Mouse (Mus musculus) neural tube, embryonic 14.5 days (tissue): ENCODE results near the gene Nadk2. TPM values are rescaled to one million over a fixed set of nuclear protein-coding genes. Genes with fewer than 3 reads are reported as not detected.

Source experiments
- ATAC-seq: fragments of 200-750 bp; cut with Nextera tagmentation; 2 replicates; pipeline ENCODE4 v1.8.0; 2017; ENCODE audit warnings: low read depth, mild to moderate bottlenecking, moderate TSS enrichment, moderate library complexity
- H3K27ac ChIP-seq: fragments of 300-500 bp; sonication (generic); 2 replicates; pipeline ENCODE4 v1.5.1; 2014; ENCODE audit warnings: low read depth, mild to moderate bottlenecking, control low read depth, low read length, moderate library complexity, mixed read lengths
- H3K27me3 ChIP-seq: fragments of 300-500 bp; sonication (generic); 2 replicates; pipeline ENCODE4 v1.6.1; 2014; ENCODE audit warnings: low read length; ENCODE audit not compliant: control insufficient read depth, insufficient read depth
- H3K36me3 ChIP-seq: fragments of 300-500 bp; sonication (generic); 2 replicates; pipeline ENCODE4 v1.6.1; 2014; ENCODE audit warnings: low read length, mixed read lengths; ENCODE audit not compliant: control insufficient read depth, insufficient read depth
- H3K4me1 ChIP-seq: fragments of 300-500 bp; sonication (generic); 2 replicates; pipeline ENCODE4 v1.6.1; 2014; ENCODE audit warnings: low read length; ENCODE audit not compliant: control insufficient read depth, insufficient read depth
- H3K4me2 ChIP-seq: fragments of 300-500 bp; sonication (generic); 2 replicates; pipeline ENCODE4 v1.6.1; 2014; ENCODE audit warnings: mild to moderate bottlenecking, low read depth, low read length, control low read depth
- H3K4me3 ChIP-seq: fragments of 300-500 bp; sonication (generic); 2 replicates; pipeline ENCODE4 v1.5.1; 2014; ENCODE audit warnings: low read depth, low read length, control low read depth, mixed read lengths
- H3K9ac ChIP-seq: fragments of 300-500 bp; sonication (generic); replicated peaks from 2 replicates; pipeline ENCODE4 v1.6.1; 2014; ENCODE audit warnings: low read depth, mild to moderate bottlenecking, control low read depth, low read length, mixed read lengths
- H3K9me3 ChIP-seq: fragments of 300-500 bp; sonication (generic); 2 replicates; pipeline ENCODE4 v1.6.1; 2016; ENCODE audit warnings: low read length; ENCODE audit not compliant: control insufficient read depth
- WGBS: fragments of 180-500 bp; shearing (Covaris S2); extraction: QIAGEN DNeasy Blood & Tissue Kit; methylation state at CpG from one replicate; pipeline ENCODE4 v1.1.7; 2014; 5-methylcytosine and 5-hydroxymethylcytosine counted together
- polyA plus RNA-seq: library from polyadenylated mRNA; unstranded; fragments of >200 nt; fragmentation: Nextera tagmentation; extraction: Ambion mirVana; gene quantifications from 2 replicates; pipeline ENCODE4 v1.2.1, GENCODE M21; 2014

Gene Nadk2
- polyA plus RNA-seq, 1 experiment from 2014 or later, result 37.6 TPM

DNA sequence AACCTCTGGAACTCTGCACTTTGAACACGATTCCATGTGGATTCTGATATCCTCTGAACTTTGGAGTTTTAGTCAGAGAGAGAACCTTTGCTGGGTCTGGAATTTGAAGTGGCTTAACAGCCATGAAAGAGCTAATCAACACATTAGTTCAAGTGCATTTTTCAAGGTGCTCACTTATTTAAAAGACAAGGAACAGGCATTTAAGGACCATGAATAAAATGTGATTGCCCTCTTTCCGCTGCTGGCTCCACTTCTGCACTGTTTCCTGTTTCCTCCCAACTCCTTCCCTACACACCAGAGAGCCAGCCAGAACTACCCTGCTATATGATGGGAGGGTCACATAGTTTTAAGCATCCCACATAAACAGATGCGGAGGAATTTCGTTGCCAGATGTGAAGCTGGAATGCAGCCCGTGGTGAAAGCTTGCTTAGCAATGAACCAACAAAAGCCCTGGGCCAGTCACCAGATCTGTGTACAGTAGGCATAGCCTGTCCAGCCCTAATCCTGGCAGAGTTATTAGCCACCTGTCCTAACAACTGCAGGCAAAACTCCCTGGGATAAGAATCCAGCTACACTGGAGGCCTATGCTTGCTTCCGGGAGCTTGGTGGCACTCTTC, 63.9 kb downstream of the Nadk2 start:
- peaks cover 11% of the 10 kb centered on the region; the same call in 1 of the 2 replicates for H3K36me3 ChIP-seq

DNA sequence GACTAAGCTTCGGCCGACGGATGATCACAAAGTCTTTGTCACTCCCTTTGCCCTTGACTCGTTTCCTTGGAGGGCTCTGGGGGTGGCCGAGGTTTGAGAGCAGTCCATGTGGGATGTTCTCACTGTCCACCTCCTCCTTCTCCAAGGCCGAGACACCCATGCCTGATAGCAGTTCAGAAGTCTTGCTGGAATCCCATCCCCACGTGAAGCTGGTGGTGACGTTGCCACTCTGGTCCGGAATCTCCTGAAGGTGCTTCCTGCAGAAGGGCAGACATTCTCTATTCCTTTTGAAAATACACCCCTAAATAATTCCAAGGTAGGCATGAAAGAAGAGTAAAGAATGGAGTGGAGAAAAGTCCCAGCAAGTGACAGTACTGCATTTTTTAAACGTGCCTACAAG, 68.4 kb downstream of the Nadk2 start:
- H3K4me2 ChIP-seq, result peak overlapping the region; percentile 59
- H3K36me3 ChIP-seq, result 0 out of 2 replicates have a peak, but pooled peaks cover 5% of the 10 kb centered on the region
- no peak for ATAC-seq
- H3K27ac ChIP-seq, result no peak overlapping the region
- no peaks in the 10 kb centered on the region for H3K9me3 ChIP-seq
- WGBS, result 32% methylated on average over 10 of the region's 10 CpGs
- peak overlapping the region; percentile 92 for H3K4me3 ChIP-seq
- peaks cover 11% of the 10 kb centered on the region for H3K4me1 ChIP-seq
- peak overlapping the region; percentile 57; the same call in 1 of the 2 replicates for H3K9ac ChIP-seq
- H3K27me3 ChIP-seq, result no peaks in the 10 kb centered on the region

More for the DNA sequence above, 63.9 kb downstream of the Nadk2 start:
- Histone ChIP-seq H3K27ac (no peak overlapping the region), H3K27me3 (no peaks in the 10 kb centered on the region), H3K9ac (no peak overlapping the region), H3K4me3 (no peak overlapping the region), H3K4me2 (no peak overlapping the region), H3K4me1 (peaks cover 11% of the 10 kb centered on the region), H3K9me3 (no peaks in the 10 kb centered on the region)
- 78% methylated on average over 6 of the region's 6 CpGs for WGBS
- no peak for ATAC-seq

DNA sequence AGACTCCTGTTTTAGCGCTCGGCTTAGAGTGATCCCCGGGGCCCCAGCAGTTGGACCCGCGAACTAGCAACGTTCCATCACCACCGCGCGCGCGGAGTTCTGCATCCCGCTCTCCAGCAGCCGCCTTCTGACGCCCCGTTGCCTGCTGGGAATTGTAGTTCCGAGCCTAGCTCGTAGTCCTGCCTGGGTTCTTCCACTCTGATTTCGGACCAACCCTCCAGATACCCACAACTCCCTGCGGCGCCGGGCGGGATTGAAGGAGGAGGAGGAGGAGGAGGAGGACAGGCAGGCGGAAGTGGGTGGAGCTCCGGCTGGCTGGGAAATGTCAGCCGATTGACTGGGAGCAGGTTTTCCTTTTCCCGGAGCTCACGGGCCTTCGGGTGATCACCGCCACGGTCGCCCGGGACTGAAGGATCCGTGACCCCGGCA, 69.2 kb downstream of the Nadk2 start, which contains the start of gene Lmbrd2:
Lmbrd2 (plus strand) TSS at position 299 of the 429 bp plus-strand sequence.
- H3K9ac ChIP-seq, result peak within 1 kb of the TSS; percentile 83
- peak; percentile 99 for ATAC-seq
- under 1% methylated on average over 34 of the region's 34 CpGs for WGBS
- H3K27ac ChIP-seq, result peak within 1 kb of the TSS; percentile 84
- no peaks in the 10 kb centered on the region for H3K27me3 ChIP-seq
- H3K4me2 ChIP-seq, result peak within 1 kb of the TSS; percentile 86
- 0 out of 2 replicates have a peak, but pooled peaks cover 5% of the 10 kb centered on the region for H3K36me3 ChIP-seq
- H3K4me3 ChIP-seq, result peak within 1 kb of the TSS; percentile 92
- H3K9me3 ChIP-seq, result no peaks in the 10 kb centered on the region
- H3K4me1 ChIP-seq, result peaks cover 11% of the 10 kb centered on the region

DNA sequence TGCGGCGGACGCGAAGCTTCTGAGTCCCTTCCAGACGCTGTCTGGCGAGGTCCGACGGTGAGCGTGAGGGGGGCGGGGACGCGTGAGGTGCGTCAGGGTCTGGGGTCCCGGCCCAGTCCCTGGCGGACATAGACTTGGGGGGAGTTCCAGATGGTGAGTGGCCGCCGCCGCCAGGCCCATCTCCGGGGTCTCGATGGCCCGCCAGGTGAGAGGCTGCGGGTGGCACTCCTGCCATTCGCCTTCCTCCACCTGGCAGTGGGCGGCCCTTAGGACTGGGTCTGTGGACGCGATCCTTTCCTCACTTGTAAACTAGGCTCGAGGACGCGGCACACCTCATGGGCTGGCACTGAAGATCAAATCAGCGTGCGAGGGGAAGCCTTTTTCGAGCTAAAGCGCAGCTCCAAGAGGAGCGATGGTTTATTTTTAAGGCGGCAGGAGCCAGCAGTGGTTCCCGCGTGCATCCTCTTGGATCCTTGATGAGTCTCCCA, 69.7 kb downstream of the Nadk2 start:
- H3K27me3 ChIP-seq, result no peaks in the 10 kb centered on the region
- peak overlapping the region; percentile 86 for H3K4me2 ChIP-seq
- H3K27ac ChIP-seq, result peak overlapping the region; percentile 84
- H3K9me3 ChIP-seq, result no peaks in the 10 kb centered on the region
- H3K9ac ChIP-seq, result peak overlapping the region; percentile 83
- under 1% methylated on average over 34 of the region's 37 CpGs for WGBS
- peak; percentile 91 for ATAC-seq
- peak overlapping the region; percentile 92 for H3K4me3 ChIP-seq
- H3K4me1 ChIP-seq, result peaks cover 11% of the 10 kb centered on the region
- 0 out of 2 replicates have a peak, but pooled peaks cover 5% of the 10 kb centered on the region for H3K36me3 ChIP-seq

DNA sequence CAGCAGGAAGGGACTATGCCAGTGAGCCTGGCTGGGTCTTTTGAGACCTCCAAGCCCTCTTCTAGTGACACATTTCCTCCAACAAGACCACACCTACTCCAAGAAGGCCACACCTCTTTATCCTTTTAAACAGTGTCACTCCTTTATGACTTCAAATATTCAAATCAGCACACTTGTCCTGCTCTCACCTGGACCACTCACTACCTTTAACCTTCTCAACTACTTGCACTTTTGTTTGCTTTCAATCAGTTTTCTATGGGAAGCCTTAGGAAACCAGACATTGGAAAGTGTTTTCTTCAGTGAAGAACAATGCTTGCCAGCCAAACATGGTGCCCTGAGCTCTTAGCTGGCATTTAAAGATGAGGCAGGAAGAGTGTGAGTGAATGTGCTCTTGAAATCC, 84.3 kb downstream of the Nadk2 start, which contains the start of gene Skp2:
Skp2 (minus strand) TSS at position 101 of the 400 bp plus-strand sequence.
- H3K9ac ChIP-seq, result no peak within 1 kb of the TSS
- H3K27ac ChIP-seq, result no peak within 1 kb of the TSS
- H3K36me3 ChIP-seq, result peaks cover 26% of the 10 kb centered on the region
- no peak within 1 kb of the TSS for H3K4me3 ChIP-seq
- no peak within 1 kb of the TSS for H3K4me2 ChIP-seq
- no peaks in the 10 kb centered on the region for H3K4me1 ChIP-seq
- no peaks in the 10 kb centered on the region for H3K9me3 ChIP-seq
- no peak for ATAC-seq
- H3K27me3 ChIP-seq, result no peaks in the 10 kb centered on the region

Other genes with a start within 250 kb of the Nadk2 start
- gene Ranbp3l, start 103.3 kb upstream of the Nadk2 start, polyA plus RNA-seq, result 0.21 and 11.2 TPM in 2 replicates
- gene Lmbrd2, start 69.3 kb downstream of the Nadk2 start, polyA plus RNA-seq, result 6.8 and 14.8 TPM in 2 replicates
- gene Skp2, start 84.2 kb downstream of the Nadk2 start, polyA plus RNA-seq, result 14.2 and 19.8 TPM in 2 replicates
- gene Ugt3a1, start 205.6 kb downstream of the Nadk2 start, polyA plus RNA-seq, result not detected in 2 replicates